Mouse (Mus musculus): Measurements from ENCODE around the gene Ghr.
A peak's percentile ranks its signal among the peaks of the same experiment; 100 is the strongest.

Ghr gene

DNA sequence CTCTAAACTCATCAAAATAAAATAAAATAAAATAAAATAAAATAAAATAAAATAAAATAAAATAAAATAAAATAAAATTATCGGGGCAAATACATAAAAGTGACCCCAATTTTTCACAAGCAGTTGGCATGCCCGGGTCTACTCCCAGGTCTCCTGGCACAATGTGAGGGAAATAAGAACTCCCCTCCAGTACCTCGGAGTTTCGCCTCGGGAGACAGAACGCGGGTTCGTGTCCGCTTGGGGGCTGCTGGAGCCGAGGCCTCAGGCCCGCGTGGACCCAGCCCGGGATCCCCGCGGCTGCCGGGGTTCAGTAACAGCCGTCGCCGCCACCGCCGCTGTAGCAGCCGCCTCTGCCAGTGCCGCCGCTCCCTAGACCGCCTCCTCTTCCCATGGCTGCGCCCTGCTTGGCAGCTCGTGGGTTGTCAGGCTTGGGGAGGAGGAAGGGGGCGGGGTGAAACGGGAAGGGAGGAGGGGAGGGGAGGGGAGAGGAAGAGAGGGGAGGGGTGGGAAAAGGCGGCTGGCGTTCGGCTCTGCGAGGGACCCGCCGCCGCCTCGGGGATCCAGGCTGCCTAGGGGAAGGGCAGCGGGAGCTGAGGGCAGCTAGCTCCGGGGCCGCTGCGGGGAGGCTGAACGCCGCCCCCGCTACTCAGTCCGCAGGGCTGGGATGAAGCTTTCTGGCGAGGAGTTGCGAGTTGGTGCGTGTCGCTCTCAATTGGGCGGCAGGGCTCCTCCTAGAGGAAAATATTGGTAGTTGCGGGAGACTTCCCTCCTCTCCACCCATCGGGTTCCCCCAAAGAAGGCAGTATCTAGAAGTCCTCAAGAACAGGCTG, at the start of gene Ghr:
Gene Ghr, minus strand, starts transcription at position 686 of the 830 bp plus-strand sequence.
- peak; percentile 65 for DNase-seq (ENCODE audit: low read depth, low spot score)

DNA sequence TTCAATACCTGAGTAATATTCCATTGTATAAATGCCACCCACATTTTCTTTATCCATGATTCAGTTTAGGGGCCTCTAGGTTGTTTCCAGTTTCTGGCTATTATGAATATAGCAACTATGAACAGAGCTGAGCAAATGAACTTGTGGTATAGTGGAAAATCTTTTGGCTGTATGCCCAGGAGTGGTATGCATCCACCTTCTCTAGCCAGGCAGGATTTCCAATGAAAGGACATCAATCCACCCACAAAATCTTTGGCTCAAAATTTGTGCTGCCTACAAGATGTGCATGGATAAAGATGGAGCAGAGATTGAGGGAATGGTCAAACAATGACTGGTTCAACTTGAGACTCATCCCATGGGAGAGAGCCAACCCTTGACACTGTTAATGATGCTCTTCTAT, 39.5 kb upstream of the Ghr start:
- DNase-seq (ENCODE audit: low read depth, low spot score), result no peak

DNA sequence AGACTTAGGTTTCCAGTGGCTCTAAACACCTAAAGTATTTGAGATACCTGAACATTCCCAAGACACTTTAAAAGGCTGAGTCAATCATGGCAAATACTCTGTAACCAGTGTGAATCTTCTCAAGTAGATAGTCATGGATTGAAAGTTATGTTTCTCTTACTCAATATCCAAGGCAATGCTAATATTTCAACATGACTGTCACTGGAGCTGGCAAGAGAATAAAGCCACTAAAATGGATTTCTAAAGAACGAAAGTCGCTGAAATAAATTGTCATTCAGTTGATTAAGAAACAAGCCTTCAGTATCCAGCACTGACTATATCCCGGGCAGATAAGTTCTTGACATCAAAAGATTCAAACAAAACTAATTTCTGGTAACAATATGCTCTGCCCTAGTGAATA, 37.1 kb upstream of the Ghr start:
- no peak for DNase-seq (ENCODE audit: low read depth, low spot score)

DNA sequence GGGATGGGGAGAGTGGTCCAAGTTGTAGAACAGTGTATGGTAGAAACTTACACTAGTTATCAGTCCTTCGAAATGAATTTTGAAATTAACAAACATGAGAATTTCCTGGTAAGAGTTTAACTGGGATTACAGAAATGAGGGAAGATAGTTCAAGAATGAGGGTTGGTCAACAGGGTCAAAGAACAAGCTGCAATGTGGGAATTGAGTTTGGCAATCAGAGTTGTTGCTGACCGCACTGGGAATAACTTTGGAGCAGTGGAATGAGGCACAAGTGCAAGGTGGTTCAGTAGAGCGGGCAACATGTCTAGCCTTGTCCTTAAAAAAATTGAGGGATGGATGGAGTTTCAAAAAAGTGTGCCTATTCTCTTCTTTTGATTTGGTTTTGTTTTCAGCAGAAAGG, 35.0 kb upstream of the Ghr start:
- DNase-seq (ENCODE audit: low read depth, low spot score), result no peak

DNA sequence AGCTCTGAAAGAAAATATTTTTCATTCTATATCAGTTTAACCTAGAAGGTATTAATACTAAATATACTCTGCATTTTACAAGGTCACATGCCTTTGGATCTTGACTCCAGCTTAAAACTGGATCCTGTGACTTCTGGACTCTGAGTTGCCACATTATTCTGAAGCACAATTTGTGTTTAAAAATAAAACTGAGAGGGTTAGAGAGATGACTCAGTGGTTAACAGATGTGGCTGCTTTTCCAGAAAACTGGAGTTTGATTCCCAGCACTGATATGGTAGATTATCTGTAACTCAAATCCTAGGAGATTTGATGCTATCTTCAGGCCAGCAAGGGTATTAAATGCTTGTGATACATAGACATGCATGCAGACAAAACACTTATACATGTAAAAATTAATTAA, 28.7 kb upstream of the Ghr start:
- no peak for DNase-seq (ENCODE audit: low read depth, low spot score)

DNA sequence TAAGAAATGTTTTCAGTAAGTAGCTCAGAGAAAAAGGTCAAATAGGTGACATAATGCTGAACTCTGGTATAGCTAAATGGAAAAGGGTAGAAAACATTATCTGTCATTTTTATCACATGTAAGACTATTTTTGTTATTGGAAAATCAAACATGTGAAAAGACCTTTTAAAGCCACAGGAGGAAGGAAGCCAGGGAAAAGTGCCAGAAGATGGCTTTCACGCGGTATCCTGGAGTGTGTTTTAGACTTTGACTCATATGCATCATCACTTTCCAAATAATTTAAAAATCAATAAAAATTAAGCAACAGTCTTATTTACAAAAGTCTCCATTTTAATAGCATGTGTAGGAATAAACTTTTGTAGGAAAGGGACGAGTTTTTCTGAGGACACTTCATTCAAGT, 24.7 kb upstream of the Ghr start:
- DNase-seq (ENCODE audit: low read depth, low spot score), result no peak

DNA sequence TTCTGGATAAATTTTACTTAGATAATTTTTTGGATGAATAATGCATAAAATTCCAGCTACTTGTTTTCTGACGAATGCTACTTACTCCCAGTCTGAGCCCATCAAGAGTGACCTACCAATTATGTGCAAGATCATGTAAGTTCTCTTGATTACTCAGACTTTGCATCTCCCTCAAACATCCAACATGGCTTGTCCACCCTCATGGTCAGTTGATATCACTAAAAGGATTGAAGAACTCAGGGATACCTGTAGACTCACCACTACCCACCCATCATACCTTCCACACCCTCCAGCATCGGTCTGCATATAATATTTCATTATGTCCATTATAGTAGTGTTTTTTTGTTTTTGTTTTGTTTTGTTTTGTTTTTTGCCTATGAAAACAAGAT, 18.8 kb upstream of the Ghr start:
- no peak for DNase-seq (ENCODE audit: low read depth, low spot score)

DNA sequence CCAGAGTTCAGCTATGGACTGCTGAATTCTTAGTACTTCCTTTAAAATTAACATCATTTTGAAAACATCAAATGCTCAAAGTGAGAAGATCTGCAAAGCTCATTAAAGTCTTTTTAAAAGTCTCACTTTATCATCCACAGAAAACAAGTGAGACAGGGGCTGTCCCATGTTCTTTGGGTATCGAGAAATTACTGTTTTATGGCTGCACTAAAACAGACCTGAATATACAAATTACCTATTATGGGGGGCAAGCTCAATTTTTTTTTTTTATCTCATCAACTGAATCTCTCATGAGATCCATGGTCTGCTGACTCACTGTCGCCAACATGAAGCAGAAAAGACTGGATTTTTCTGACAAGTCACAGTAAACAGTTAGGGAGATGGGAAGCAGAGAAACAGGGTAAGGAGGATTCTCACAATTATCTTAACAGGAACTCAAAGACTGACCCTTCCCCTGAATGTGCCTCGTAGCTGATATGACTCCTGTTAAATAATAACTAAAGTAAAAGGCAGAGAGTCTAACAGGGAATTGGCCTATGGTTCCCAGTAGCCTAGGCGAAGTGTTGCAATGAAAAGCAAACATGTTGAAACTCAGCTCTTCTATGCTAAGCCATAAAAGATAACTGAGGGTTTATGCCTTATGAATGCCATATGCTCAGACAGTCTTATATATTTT, 18.3 kb upstream of the Ghr start:
- no peak for DNase-seq (ENCODE audit: low read depth, low spot score)

DNA sequence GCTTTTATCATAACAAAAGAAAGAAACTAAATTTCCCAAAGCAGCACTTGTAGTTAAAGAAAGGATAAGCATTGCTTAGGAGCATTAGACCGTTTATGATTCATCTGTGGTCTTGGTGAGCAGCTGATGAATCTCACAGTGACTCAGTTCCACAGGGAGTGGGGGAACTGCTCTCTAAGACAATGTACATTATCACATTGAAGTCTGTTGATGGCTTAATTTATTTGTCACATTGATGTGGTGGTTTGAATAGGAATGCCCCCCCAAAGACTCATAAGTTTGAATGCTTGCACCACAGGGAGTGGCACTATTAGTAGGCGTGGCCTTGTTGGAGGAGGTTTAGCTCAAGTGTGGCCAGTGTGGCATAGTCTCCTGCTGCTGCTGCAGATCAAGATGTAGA, 4.6 kb upstream of the Ghr start:
- DNase-seq (ENCODE audit: low read depth, low spot score), result no peak

DNA sequence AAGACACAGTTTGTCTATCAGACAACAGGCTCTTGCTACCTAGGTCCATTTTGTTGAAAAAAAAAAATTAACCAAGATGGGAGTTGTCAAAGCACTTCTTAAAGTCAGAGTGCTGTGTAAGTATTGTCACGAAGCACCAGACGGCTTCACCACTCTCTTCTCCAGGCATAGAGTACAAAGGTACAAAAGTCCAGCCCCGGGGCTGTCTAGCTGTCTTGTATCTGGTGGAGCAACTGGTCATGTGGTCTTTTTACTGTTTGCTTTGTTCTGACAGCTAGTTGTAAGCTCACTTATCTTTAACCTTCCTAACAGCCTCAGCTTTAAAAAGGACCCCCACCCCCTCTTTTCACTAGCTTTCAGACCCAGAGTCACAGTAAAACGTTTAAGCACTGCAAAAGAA, 1.1 kb upstream of the Ghr start:
- DNase-seq (ENCODE audit: low read depth, low spot score), result no peak

DNA sequence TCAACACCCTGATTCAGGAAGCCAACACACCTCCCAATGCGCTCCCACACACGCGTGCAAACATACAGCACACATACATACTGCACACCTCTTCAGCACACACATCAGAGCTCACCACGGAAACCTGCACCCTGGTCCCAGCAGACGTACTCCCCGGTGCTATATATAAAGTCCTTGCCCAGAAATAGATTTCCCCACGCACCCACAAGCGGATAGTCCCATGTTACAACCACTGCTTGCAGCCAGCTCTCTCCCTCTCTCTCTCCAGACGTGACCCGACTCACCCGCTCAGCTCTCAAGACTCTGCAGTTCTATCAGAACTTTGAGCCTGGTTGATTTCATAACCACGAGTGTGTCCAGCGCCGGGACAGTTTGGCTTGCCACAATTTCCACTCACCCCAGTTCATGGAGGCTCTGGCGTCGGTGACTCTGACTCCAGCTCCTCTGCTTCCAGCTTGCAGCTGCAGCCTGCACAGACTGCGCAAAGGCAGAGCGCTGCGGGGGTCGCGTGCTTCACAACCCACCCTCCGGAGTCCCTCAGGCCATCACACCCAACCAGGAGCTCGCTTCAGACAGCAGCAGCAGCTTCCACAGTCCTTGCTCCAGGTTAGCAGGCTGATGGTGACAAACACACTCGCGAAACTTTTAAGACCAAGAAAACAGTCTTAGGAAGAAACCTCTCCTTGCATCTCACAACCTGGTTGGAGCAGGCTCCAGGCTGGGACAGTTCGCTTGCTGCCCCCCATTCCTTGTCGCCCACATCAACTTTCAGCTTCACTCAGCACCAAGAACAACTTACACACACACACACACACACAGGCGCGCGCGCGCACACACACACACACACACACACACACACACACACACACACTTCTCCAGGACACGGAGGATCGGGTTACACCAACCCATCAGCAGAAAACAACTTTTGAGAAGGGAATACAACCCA, 1.2 kb downstream of the Ghr start:
- DNase-seq (ENCODE audit: low read depth, low spot score), result no peak

DNA sequence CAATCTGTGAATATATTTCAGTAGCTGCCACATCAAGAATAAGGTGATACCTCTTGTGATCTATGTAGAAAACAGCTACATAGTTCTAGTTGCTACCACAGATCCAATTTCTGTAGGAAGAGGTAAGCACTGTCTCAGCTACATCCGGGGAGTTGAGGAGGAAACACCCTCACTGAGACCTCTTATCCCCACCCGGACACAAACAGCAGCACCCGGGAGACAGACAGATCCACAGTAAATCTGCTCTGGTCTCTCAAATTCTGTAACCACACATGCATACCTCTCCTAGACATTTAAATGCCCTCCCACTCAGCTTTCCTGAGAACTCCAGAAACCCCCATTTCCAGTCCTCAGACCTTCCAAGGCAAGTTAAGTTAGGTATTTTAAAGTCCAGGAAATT, 2.0 kb downstream of the Ghr start:
- no peak for DNase-seq (ENCODE audit: low read depth, low spot score)

DNA sequence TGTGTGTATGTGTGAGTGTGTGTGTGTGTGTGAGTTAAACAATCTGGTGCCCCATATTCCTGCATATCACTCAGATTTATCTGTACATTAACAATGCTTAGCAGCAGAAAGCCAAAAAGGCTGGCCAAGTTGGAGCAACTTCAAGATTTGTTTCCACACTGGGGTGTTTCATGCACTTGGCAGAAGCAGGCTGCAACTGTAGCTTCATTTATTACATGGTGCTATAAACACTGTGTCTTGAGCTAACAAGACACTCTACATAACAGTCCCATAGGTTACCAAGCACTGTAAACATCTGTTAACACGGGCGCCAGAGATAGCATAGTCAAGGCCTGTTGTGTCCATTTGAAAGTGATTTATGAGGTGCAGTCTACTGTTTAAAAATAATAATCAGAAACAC, 3.1 kb downstream of the Ghr start:
- no peak for DNase-seq (ENCODE audit: low read depth, low spot score)

DNA sequence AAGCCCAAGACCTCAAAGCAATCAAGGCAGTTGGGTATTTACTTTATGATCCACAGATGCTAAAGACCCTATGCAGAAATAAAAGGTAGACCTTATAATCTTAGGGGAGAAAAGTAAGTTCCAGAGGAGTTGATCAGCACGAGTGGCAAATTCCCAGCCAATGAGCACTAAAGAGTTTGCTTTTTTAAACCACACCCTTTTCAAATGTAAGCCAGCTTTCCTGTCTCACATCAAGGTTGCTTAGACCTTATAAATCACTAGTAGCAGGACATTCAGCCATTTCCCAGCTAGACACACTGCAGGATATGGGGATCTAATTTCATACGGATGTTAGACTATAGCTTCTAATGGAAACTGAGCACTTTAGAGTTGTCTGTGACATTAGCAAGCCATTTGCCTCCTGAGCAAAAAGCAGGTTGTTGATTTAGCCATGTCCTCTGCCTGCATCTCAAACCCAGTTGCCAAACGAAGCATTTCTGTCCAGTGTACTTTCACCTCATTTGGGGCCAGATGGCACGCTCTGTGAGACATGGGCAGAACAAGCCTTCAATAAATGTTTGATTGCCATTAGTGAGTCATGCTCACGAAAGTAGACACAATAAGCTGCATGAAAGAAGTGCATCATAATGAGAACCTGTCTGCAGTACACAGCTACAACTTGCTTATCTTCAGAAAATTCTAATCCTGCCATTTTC, 4.9 kb downstream of the Ghr start:
- no peak for DNase-seq (ENCODE audit: low read depth, low spot score)

DNA sequence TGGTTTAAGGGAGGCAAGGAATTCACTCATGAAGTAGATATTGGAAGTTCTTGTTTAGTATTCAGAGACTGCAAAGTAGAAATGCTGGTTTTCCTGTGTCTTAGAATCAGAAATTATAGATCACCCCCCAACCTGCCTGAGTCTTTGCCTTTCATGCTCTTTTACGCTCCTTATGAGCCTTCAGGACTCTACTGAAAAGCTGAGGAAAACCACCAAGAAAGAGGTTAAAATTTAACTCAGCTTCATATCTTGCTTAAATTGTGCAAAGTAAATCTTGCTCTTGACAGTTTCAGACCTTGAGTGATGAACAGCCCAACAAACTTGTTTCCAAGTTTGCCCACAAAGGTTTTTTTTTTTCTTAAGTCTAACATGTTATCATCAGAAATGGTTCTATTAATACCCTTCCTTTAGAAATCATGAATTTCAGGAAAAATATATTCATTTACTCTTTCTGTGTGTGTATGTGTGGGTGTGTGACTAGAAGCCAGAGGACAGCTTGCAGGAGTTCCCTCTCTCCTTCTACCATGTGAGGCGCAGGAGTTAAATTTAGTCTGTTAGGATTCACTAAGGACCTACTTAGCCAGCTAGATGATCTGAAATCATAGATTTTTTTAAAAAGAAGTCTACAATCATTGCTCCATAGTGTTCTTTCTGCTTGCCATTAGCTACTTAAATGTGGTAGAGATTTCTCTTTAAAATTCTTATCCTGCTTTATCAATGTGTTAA, 14.0 kb downstream of the Ghr start:
- no peak for DNase-seq (ENCODE audit: low read depth, low spot score)

DNA sequence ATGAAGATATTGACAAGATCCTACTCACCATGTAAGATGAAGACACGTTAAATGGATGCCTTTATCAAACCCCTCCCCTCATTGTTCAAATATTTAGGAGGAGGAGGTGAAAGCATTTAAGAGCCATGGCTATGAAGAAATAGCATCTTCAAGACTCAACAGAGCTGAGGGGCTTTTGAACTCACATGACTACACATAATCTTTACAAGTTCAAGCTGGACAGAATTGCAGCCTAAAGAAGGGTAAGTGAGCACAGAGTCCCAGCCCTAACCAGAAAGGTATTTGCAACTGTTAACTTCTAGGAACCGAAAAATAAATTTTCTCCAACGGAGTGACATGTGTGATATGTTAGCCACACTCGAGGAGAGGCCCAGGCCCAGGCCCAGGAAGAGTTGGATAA, 18.7 kb downstream of the Ghr start:
- no peak for DNase-seq (ENCODE audit: low read depth, low spot score)

DNA sequence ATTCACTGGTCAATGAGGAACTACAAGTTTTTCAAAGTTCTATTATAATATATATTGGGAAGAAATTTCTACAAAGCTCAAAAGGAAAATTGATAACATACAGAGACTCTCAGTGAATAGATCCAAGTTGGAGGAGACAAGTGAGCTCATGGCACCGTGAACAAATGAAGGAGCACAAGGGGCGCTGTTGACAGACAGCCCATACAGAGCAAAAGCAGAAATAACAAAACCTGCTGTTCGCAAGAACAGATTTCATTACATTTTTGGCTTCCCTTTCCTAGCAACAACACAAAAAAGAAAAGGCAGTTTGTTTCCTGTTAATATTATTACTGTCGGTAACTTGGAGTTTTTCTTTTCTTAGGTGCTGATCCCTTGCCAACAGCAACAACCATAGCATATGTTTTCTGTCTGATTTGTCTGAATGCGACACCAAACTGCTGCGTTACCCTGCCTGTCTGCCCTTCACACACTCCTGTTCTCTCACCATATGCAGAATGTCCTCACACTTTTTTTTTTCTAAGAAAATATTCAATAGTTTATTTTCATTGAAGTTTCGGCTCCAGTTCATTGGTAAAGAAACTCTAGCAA, 19.3 kb downstream of the Ghr start:
- no peak for DNase-seq (ENCODE audit: low read depth, low spot score)

DNA sequence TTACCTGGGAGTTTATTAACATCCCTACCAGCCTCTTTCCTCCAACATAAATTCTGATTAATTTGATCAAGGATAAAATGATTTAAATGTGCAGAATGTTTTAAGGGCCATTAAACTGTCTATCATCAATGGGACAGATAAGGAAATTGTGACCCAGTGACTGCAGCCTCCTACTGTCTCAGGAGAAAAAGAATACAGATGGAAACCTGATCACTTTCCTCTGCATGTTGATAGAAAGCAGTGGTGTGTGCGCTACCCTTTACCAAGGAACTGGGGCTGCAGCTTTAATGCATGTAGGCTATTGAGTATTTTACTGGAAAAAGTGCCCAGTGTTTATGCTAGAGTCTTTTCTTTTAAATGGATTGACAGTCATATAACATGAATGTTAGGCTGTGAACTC, 19.8 kb downstream of the Ghr start:
- no peak for DNase-seq (ENCODE audit: low read depth, low spot score)

DNA sequence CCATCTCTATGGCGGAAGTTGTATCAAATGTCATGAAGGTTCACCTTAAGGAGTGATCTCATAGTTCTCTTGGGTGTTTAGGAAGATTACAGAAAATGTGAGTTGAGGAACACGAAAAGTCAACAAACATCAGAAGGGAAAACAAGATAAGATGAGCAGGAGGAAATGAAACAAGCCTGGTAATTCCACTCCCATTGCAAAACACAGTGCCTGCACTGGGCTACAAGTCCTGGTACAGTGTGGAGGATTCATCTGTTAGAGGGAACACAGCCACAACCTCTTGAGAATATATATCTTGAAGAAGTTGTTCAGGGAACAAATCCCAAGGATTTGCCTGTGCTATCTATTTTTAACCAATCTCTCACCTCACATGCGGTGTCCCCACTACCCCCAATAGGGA, 24.8 kb downstream of the Ghr start:
- no peak for DNase-seq (ENCODE audit: low read depth, low spot score)

DNA sequence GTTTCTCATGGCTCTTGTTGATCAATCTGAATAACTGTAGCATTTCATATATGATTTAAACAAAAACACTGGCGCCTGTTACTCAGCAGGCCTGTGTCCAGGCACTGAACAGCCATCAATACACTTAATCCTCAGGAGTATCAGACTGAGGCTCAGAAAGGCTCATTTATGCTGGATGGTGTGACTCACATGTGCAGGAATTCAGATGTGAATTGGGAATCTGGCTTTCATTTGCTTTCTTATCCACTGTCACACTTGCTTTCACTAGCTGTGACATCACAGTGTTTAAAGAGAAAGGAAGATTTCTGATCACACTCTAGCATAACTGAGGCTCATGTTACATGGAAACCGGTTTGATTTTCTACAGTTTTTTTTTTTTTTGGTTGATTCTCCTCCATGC, 39.0 kb downstream of the Ghr start:
- DNase-seq (ENCODE audit: low read depth, low spot score), result no peak

Measured in WW6 (cell line).